Mouse (Mus musculus) liver, postnatal 0 days (tissue): Measurements from ENCODE around the gene Mcm3ap.

Experiments used
- CTCF ChIP-seq: sonication (generic); IDR thresholded peaks from 2 replicates; pipeline ENCODE4 v1.5.1; 2016; ENCODE audit warnings: antibody characterized with exemption, low read depth
- EP300 ChIP-seq: IDR thresholded peaks from 2 replicates; pipeline ENCODE4 v1.6.1; 2016; ENCODE audit warnings: antibody characterized with exemption, low read depth, mild to moderate bottlenecking

DNA sequence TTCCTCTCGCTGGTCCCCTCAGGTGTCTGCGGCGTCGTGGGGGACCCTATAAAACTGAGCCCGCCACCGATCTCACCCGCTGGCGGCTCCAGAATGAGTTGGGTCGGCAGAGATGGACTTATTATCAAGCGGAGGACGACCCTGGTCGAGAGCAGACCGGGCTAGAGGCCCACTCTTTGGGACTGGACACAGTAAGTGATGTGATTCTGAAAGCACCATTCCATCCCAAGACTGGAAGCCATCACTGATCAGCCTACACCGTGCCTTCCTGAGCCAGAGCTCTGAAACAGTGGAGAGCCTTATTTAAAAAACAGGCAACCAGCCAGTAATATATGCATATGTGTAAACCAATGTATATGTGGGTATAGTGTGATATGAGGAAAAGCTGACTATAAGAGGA is 63.1 kb downstream of the Mcm3ap start:
- TF ChIP-seq CTCF, result no peak
- no peak for TF ChIP-seq EP300
